Mouse (Mus musculus) spleen, adult 2 months (tissue): ENCODE measurements around the gene Ovol1. TPM values are rescaled to one million over a fixed set of nuclear protein-coding genes. Genes with fewer than 3 reads are reported as not detected.

ENCODE experiments used
- DNase-seq, 2 experiments: peaks; one replicate each; pipeline versions ENCODE4 v3.0.0 to v3.0.0-alpha.2; 2012 to 2021; ENCODE audit warnings: low spot score in 2 of 2, low read depth in 1 of 2
- H3K27ac ChIP-seq: fragments of 200-500 bp; 2 replicates; pipeline ENCODE4 v1.5.1; 2012; ENCODE audit warnings: low read length, inconsistent platforms; ENCODE audit not compliant: insufficient read depth
- H3K27me3 ChIP-seq: fragments of 200-500 bp; 2 replicates; pipeline ENCODE4 v1.6.1; 2012; ENCODE audit warnings: mild to moderate bottlenecking, moderate library complexity, low read length, inconsistent platforms; ENCODE audit not compliant: control insufficient read depth, insufficient read depth
- H3K36me3 ChIP-seq: fragments of 200-500 bp; 2 replicates; pipeline ENCODE4 v1.6.1; 2012; ENCODE audit warnings: mild to moderate bottlenecking, low read length, inconsistent platforms; ENCODE audit not compliant: control insufficient read depth, insufficient read depth
- H3K4me1 ChIP-seq: fragments of 200-500 bp; 2 replicates; pipeline ENCODE4 v1.6.1; 2011; ENCODE audit warnings: inconsistent platforms; ENCODE audit not compliant: control insufficient read depth, insufficient read depth, insufficient read length
- H3K4me3 ChIP-seq: fragments of 200-500 bp; 2 replicates; pipeline ENCODE4 v1.5.1; 2011; ENCODE audit warnings: mild to moderate bottlenecking, inconsistent platforms; ENCODE audit not compliant: insufficient read depth, insufficient read length; ENCODE audit errors: extremely low read depth
- CTCF ChIP-seq: fragments of 200-500 bp; IDR thresholded peaks from 2 replicates; pipeline ENCODE4 v1.5.1; 2011; ENCODE audit warnings: mild to moderate bottlenecking, inconsistent platforms; ENCODE audit not compliant: insufficient read depth, insufficient read length, insufficient replicate concordance; ENCODE audit errors: extremely low read depth
- POLR2A ChIP-seq: fragments of 200-500 bp; IDR thresholded peaks from 2 replicates; pipeline ENCODE4 v1.6.1; 2011; ENCODE audit warnings: low read depth, low read length, inconsistent platforms
- WGBS: fragments of 180-500 bp; shearing (Covaris S2); methylation state at CpG from one replicate; pipeline ENCODE4 v1.1.7; 2018; 5-methylcytosine and 5-hydroxymethylcytosine counted together
- polyA plus RNA-seq: library from polyadenylated mRNA; depleted of rRNA; stranded (reverse); fragments of >200 nt; gene quantifications from 2 replicates; pipeline ENCODE4 v1.2.3, GENCODE M21; 2012

Ovol1 gene
- polyA plus RNA-seq, 1 experiment, result 0.05 TPM

- Histone ChIP-seq H3K27ac (no peak overlapping the region), H3K36me3 (peaks cover 21% of the 10 kb centered on the region), H3K27me3 (0 out of 2 replicates have a peak, but pooled peaks cover 1% of the 10 kb centered on the region), H3K4me3 (no peak overlapping the region), H3K4me1 (peaks cover 32% of the 10 kb centered on the region)
- TF ChIP-seq POLR2A (no peak), CTCF (no peak)
- no peak for DNase-seq
- WGBS, result 84% methylated on average over 10 of the region's 10 CpGs
Observed at GRCm38 (mm10) chr19:5569521-5569920, 9.1 kb upstream of the Ovol1 start.

DNA sequence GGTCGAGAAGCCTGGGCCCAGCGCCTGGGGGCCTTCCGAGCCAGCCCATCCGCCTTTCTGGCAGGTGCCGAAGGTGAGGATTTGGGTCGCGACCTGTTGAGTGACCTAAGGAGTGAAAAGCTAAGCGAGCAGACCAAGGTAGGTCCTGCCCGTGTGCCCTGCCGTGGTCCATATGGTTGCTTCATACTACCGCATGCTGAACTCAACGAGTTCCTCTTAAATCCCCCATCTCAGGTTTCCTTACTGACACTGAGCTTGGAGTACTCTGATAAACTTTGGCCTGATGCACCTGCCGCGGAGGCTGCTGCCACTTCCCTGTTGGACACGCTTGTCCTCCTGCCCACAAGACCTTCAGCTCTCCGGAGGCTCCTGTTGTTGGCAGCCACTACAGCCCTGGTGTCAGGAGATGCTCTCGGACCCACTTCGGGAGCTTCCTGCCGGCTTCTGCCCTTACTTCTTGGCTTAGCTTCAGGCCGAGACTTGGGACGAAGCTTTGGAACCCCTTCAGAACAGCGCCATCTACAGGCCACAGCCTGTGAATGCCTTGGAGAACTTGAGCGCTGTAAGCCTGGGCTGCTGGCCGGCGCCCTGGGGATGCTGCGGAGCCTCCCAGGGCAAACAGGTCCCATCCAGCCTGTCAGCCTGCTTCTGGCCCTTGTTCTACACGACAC, 8.2 kb upstream of the Ovol1 start:
- TF ChIP-seq POLR2A (no peak), CTCF (peak; percentile 90; the same call in 1 of the 2 replicates)
- 0 out of 2 replicates have a peak, but pooled peaks cover 2% of the 10 kb centered on the region for H3K27me3 ChIP-seq
- H3K36me3 ChIP-seq, result peaks cover 21% of the 10 kb centered on the region
- 3% methylated on average over 27 of the region's 27 CpGs for WGBS
- peaks cover 32% of the 10 kb centered on the region for H3K4me1 ChIP-seq
- DNase-seq, result peak; percentile 72 to 74
- peak overlapping the region; percentile 92 for H3K4me3 ChIP-seq
- peak overlapping the region; percentile 94 for H3K27ac ChIP-seq

- Histone ChIP-seq H3K4me3 (peak within 1 kb of the TSS; percentile 92), H3K4me1 (peaks cover 30% of the 10 kb centered on the region), H3K36me3 (peaks cover 21% of the 10 kb centered on the region), H3K27me3 (0 out of 2 replicates have a peak, but pooled peaks cover 2% of the 10 kb centered on the region), H3K27ac (peak within 1 kb of the TSS; percentile 94)
- TF ChIP-seq CTCF (peak; percentile 97), POLR2A (peak; percentile 17; the same call in 1 of the 2 replicates)
- 1% methylated on average over 101 of the region's 102 CpGs for WGBS
- DNase-seq, result peak; percentile 68 to 89
Observed at GRCm38 (mm10) chr19:5567534-5568469, 7.4 kb upstream of the Ovol1 start, which contains the start of gene Ap5b1. Ap5b1 (plus strand) TSS chr19:5568025.

GRCm38 (mm10) chr19:5567180-5567533, 6.7 kb upstream of the Ovol1 start:
- no peak for DNase-seq
- peaks cover 24% of the 10 kb centered on the region for H3K4me1 ChIP-seq
- peak overlapping the region; percentile 94 for H3K27ac ChIP-seq
- 2% methylated on average over 26 of the region's 26 CpGs for WGBS
- H3K27me3 ChIP-seq, result 0 out of 2 replicates have a peak, but pooled peaks cover 2% of the 10 kb centered on the region
- H3K36me3 ChIP-seq, result peaks cover 21% of the 10 kb centered on the region
- peak overlapping the region; percentile 92 for H3K4me3 ChIP-seq
- TF ChIP-seq CTCF (no peak), POLR2A (no peak)

DNA sequence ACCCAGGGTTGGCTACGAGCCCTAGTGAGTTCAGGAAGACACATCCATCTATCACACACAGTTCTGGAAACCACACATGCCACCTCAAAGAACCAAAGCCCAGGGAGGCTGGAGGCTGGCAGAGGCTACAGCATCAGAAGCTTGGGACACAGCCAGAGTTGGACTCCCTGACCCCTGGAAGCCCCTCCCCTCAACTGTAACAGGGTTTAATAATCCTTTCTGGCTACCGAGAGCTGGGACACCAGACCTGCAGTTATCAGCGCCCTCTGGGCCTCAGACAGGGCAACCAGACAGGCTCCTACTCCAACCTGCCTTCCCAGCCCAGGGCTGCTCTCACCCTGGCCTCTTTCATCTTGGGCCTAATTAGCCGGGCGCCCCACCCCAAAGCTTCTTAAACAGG, 5.9 kb upstream of the Ovol1 start:
- no peak for DNase-seq
- no peak overlapping the region for H3K27ac ChIP-seq

GRCm38 (mm10) chr19:5562776-5563175, 2.3 kb upstream of the Ovol1 start:
- no peak for DNase-seq
- peaks cover 15% of the 10 kb centered on the region for H3K4me1 ChIP-seq
- H3K36me3 ChIP-seq, result no peaks in the 10 kb centered on the region
- 91% methylated on average over 10 of the region's 10 CpGs for WGBS
- TF ChIP-seq CTCF (no peak), POLR2A (no peak)
- H3K27me3 ChIP-seq, result peaks cover 30% of the 10 kb centered on the region
- H3K27ac ChIP-seq, result no peak overlapping the region
- no peak overlapping the region for H3K4me3 ChIP-seq

More for the DNA sequence above, 5.9 kb upstream of the Ovol1 start:
- TF ChIP-seq POLR2A, result no peak
- TF ChIP-seq CTCF, result no peak
- Histone ChIP-seq H3K36me3 (peaks cover 21% of the 10 kb centered on the region), H3K4me1 (peaks cover 20% of the 10 kb centered on the region), H3K27me3 (peaks cover 3% of the 10 kb centered on the region; the same call in 1 of the 2 replicates), H3K4me3 (no peak overlapping the region)
- 82% methylated on average over 5 of the region's 5 CpGs for WGBS
